Mouse (Mus musculus) ES-Bruce4 (cell line): ENCODE results near the gene D630045J12Rik.

ENCODE experiments used
- CTCF ChIP-seq: IDR thresholded peaks from one replicate; pipeline ENCODE4 v1.8.1; 2011; ENCODE audit warnings: low read depth, low read length
- POLR2A ChIP-seq: IDR thresholded peaks from one replicate; pipeline ENCODE4 v1.8.1; 2011; ENCODE audit warnings: low read length; ENCODE audit not compliant: insufficient read depth

DNA sequence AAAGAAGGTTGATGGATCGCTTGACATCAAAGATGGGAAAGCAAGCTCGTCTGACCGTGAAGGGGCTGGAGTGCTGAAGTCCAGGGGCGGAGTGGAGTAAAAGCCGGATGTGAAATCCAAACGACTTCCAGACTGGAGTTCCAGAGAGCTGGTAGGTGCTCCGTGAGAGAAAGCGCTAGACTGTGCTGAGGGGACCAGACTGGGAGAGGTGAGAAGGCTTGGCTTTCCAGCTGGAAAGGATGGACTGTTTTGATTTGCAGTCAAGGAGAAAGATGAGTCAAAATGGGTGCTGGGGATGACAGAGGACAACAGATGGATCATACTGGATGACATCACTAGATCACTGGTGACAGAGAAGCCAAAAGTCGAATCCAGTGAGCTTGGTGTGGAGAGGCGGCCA lies 58.5 kb downstream of the D630045J12Rik start:
- TF ChIP-seq POLR2A (no peak), CTCF (no peak)
